Mouse (Mus musculus): ENCODE measurements around the gene Ccdc124.
"Not testable (repeated sequence)": the region's sequence is repeated elsewhere in the genome, so short reads cannot be mapped to it uniquely, and the experiment has no call there.

Ccdc124 gene

DNA sequence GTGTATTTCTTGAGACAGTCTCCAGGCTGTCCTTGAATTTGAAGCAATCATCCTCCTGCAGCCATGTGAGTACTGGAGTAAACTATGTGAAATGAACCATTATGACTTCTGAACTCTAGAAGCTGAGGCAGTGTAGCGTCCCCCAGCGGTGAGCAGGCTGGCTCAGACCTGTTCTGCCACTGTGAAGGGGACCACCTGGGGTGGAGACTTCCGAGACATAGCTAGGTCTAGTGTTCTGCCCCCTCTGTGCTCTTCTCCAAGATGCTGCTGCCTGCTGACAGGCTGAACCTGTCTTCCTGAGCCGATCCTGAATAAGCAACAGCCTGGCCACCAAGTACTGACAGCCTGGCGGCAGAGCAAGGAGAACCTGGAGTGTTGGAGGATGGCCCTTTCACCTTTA, 28.6 kb downstream of the Ccdc124 start:
- no peak for DNase-seq (ENCODE audit: low spot score)

DNA sequence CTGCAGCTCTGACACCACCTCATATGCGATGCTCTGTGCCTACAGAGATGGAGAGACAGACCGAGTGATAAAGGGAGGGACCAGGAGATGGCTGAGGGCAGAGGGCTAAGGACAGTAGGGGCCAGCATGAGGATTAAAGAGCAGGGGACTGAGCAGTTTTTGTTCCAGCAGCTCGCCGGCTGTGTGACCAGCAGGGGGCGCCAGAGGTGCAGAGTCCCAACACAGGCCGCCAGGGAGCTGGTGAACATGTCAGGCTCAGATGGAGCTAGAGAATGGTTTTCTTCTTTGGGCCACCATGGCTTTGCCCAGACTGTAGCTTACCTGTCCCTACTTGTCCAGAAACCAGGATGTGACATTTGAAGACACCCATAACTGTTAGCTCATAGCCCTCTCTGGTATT, 29.2 kb downstream of the Ccdc124 start:
- peak; percentile 89 for DNase-seq (ENCODE audit: low spot score)

DNA sequence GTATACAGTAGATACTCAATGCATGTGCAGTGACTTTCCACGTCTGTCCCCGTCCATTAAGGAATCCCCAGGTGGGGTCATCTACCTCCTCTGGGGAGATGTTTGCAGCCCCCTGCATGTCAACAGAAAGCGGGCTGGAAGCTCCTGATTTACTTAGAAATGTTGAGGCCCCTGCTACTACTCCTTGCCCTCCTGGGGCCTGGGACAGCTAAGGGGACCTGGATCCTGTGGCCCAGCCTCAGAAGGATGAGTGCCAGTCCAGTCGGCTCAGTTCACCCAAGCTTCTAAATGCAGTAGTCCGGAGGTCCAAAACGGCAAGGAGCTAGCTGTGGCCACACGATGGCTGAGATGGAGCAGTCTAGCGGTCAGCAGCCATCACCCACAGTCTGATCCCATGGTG, 29.8 kb downstream of the Ccdc124 start:
- DNase-seq (ENCODE audit: low spot score), result no peak

DNA sequence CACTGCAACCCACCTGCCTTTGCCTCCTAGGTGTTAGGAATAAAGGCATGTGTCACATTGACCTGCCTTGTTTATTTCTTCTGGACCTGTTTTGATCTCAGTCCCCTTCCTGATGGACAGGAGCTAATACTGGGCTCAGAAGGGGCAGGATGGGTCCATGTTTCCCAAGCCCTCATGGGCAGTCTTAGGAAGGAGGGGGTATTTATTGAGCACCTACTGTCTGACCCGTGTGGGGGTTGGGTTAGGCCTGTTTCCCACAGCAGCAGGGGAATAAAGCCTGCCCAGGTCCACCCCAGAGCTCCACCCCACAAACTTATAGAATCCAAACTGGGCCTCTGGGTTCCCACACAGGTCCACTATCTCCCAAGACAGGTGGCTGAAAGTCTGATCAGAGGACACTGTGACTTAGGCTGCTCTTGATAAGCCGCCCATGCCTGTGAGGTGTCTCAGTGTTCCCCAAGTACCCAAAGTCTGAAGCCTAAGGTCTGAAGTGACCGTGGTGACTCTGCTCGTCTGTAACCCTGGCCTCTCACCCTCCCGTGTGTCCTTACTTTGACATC, 30.4 kb downstream of the Ccdc124 start:
- peak; percentile 54 for DNase-seq (ENCODE audit: low spot score)

DNA sequence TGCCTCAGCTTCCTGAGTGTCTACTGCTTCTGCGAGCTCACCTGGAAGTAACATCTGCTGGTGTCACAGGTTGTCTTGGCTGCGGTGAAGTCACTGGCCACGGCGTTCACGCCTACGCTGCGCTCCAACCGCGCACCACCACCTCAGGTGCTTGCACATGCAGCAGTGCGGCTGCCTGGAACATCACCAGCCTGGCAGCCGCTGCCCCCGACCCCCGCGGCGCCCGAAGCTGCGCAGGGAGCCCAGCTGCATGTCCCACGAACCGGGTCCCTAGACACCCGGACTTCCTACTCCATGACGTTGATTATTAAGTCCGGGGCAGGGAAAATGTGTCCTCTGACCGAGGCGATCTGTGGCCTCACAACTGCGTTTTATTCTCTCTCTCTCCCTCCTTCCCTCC, 31.3 kb downstream of the Ccdc124 start:
- no peak for DNase-seq (ENCODE audit: low spot score)

DNA sequence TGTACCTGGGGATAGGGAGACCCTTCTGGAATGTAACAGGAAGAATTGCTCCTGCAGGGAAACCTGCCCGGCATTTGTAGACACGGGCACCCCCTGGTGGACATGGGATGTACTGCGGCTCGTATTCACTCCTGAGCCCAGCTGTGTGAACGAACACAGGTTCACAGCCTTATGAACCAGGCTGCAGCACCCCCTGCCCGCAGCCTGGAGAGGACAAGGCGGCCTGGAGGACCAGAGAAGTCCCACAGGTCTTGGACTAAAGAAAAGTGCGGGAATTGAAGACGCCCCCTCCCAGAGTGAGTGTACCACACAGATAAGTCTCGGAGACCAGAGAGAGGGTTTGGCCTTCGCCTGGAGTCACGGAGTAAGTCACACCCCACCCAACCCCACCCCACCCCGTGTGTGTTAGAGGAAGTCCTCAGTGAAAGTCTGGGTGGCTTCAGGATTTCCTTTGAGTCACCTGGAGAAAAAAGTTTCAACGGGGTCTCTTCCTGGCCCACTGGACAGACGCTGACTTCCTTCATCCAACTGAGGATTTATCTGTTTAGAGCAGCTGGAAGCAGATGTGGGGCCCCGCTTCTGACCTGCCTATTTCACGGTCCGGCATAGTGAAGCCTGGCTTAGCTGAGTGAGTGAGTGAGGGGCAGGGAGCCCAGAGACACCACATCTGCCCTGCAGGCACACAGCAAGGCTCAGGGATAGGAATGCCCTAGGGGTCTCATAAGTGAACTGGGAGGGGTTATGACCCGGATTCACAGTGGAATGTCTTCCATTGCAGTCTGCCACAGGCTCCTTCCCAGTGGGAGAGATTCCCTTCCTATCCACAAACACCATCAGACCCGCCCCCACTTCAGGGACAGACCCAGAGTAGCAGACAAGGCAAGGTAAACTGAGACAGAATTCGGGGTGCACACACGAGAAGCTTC, 32.3 kb downstream of the Ccdc124 start:
- peak; percentile 86 for DNase-seq (ENCODE audit: low spot score)

DNA sequence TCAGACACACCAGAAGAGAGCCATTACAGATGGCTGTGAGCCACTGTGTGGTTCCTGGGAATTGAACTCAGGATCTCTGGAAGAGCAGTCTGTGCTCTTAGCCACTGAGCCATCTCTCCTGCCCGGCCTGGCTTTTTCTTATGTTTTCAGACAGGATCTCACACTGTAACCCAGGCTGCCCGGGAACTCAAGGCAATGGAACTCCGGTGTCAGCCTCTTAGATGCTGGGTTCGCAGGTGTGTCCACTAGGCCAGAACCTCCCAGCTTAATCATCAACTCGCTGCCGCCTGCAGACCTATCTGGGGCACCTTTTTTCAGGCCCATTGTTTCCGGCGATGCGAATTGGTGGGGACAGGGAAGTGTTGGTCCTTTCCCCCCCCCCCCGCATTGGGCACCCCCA, 33.1 kb downstream of the Ccdc124 start:
- no peak for DNase-seq (ENCODE audit: low spot score)

DNA sequence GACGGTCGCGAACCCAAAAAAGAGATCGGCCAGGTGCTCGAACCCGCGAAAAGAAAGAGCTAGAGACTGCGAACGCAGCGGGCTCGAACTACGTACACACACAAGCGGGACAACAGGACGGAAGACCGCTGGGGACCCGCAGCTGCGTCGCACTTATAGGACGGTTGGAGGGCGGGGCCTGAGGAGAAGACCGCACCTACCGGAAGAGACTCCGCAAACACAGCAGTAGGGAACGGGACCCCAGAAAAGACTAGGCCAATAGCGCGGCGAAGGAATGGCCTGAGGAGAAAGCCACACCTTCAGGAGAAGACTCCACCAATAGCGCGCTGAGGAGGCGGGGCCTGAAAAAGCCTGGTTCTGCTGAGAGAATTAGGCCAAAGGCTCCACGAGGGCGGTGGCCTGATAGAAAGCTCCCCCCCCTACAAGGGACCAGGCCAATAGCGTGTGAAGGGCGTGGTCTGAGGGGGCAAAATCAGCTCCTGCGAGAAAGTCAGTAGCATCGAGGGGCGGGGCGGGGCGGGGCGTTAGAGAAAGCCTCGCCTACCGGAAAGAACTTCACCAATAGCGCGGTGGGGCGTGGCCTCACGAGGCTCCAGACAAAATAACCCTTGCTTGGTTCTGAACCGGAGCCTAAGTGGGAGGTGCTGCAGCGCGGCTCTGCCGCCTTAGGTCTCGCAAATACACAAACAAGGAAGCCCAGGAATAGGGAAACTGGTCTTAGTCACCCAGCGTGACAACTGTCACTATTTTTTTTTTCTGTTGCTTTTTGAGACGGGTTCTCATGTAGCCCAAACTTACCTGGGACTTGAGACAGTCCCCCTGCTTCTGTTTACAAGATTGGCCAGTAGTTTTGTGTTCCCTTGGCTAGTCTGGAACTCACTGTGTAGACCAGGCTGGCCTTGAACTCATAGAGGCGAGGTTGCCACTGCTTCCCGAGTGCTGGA, 34.1 kb downstream of the Ccdc124 start, which contains the start of gene Arrdc2:
TSS of gene Arrdc2 (minus strand) at position 313 of the 944 bp plus-strand sequence.
- peak; percentile 98 for DNase-seq (ENCODE audit: low spot score)

DNA sequence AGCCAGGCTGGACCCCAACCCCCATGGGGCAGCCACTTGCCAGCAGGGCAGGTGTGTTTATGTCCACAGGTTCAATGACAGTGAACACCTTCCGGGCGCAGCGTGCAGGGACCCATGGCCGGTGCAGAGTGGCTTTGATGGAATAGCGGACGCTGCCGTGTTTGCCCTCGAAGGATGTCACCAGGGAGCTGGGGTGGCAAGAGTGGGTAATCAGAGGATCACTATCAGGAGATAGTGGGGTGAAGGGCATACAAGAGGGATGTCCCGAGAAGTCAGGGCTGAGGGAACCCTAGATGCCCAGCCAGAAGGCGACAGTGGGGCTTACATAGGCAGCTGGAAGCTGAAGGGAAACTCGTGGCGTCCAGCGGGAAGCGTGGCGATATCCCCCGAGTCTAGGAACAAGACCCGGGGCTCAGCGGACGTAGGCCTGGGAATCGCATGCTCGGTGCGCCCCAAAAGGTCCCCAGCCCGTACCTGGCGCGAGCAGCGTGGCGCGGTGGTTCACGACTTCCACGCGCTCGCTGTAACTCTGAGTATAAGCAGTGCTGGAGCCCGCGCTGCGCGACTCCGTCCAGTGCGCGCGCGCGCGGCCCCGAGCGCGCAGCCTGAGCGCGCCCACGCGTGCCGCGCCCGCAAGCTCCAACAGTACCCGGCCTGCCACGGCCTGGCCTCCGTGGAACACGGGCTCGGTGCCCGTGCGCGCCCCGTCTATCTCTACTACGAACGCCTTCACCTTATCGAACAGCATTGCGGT, 34.9 kb downstream of the Ccdc124 start:
- no peak for DNase-seq (ENCODE audit: low spot score)

DNA sequence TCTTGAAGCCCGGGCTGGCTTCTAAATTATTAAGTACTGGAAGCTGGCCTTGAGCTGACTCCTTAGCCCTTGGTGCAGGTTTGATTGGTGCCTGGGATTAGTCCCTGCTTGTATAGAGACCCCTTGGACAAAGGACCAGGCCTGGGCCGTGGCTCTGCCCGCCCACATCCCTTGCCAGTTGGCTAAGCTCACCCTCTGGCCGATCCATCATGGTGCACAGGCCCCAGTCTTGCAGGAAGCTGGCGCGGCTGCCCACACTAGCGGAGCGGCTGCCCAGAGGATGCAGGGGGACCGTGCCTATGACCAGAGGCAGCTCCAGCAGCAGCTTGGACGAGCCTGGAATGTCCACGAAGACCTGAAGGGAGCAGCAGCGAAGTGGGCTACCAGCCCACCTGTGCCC, 37.1 kb downstream of the Ccdc124 start:
- DNase-seq (ENCODE audit: low spot score), result no peak

DNA sequence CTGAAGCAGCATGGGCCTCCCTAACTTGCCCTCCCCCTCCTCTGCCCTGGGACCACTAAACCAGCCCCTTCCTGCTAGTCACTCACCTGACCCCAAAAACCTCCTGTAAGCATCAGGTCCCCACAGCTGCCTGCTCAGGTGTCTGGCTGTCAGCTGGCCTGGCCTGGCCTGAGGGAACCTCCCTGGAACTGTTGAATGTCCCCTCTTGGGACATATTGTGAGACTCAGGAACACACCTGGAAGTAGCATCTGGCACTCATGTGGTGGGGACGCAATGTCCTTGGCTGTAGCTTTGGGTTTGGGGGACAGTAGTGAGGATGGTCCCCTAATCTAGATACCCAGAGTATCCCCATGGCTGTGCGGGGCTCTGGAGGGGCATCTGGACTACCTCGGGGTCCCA, 39.7 kb downstream of the Ccdc124 start:
- no peak for DNase-seq (ENCODE audit: low spot score)

DNA sequence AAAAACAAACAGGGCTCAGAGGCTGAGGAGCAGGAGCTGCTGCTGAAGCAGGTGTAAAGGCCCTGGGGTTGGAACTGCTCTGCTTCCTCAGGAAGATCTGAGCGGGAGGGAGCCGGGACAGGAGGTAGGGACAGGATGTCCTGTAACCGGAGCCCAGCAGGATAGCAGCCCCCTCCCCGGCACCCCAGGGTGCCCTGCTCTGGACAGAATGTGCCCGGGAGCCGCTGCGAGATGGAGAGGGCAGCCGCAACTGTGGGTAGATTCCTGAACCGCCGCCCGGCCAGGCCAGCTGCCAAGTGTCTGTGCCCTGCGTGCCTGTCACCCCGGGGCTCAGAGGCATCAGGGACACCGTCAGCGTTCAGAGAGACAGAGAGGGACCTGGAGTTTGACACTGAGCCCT, 40.2 kb downstream of the Ccdc124 start:
- DNase-seq (ENCODE audit: low spot score), result no peak

DNA sequence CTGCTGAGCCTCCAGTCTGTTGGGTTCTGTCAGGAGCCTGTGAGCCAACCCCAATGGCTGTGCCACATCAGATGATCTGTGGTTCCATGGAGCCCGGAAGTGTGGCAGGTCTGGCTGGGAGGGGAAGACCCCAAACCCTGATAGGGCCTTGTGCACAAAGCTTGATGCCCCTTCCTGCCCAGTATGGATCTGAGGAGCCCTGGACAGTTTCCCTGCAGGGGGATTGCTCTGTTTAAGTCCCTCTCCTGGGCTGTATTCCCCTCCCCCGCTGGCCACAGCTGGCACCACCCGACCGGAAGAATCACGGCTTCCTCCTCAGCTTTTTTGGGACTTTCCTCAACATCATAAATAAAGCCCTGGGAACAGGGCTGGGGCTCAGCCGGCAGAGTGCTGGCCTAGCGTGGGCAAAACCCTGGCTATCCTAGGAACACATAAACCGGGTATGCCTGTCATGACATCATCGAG, 40.7 kb downstream of the Ccdc124 start:
- DNase-seq (ENCODE audit: low spot score), result no peak

DNA sequence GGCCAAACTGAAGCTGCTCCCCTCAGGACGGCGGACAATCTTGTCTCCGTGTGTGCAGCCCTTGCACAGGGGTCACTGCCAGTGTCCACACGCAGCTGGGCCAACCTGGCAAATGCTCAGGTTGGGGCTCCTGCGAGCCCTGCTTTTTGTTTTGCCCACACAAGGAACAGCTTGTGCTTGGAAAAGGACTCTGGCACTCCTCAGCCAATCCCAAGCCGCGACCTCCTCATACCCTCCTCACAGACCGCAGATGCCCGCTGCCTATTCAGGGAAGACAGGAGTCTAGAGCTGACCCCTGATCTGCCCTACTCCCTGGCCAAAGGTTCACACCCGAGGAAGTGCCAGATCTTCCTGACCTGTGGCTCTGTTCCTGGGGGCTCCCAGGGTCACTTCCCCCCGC, 41.4 kb downstream of the Ccdc124 start:
- DNase-seq (ENCODE audit: low spot score), result no peak

DNA sequence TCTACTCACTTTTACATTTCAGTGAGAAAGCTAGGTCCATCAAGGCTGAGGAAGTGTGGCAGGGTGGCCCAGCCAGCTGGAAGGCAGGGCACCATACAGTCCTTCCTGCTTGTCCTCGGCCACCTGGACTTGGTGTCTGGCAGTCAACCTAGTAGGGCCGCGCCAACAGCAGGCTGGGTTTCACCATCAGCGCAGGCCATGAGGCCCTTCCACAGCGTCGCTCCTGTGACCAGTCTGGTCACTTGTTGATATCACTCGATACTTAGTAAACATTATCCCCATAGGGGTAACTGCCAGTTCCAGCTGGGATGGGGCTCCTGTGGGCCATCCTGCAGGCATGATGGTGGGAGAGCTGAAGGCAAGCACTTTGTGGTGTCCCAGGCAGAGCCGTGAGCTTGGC, 42.2 kb downstream of the Ccdc124 start:
- DNase-seq (ENCODE audit: low spot score), result no peak

DNA sequence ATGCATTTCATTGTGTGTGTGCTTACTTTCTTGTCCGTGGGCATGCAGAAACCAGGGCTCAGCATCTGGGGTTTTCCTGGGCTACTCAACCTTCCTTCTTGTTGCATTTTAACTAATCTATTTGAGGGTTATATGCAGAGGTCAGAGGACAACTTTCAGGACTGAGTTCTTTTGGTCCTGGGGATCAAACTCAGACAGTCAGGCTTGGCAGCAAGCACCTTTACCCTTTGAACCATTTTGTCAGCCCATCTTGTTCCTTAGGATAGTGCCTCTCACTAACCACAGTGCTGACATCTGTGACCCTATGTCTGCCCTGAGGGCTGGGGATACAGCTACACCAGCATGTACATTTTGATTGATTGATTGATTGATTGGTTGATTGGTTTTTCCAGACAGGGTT, 45.9 kb downstream of the Ccdc124 start:
- no peak for DNase-seq (ENCODE audit: low spot score)

DNA sequence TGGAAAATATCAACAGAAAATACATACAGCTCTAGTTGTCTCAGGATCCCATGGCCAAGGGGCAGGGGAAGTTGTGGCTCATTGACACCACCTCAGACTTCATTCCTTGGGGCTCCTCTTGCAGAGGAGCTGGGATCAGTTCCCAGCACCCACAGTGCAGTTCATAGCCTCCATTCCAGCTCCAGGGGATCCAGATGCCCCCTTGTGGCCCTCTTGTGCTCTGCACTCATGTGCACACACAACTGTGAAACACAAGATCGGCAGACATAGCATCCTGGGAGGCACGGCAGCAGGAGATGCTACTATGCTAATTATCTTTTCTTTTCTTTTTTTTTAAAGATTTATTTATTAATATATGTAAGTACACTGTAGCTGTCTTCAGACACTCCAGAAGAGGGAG, 46.7 kb downstream of the Ccdc124 start:
- no peak for DNase-seq (ENCODE audit: low spot score)

DNA sequence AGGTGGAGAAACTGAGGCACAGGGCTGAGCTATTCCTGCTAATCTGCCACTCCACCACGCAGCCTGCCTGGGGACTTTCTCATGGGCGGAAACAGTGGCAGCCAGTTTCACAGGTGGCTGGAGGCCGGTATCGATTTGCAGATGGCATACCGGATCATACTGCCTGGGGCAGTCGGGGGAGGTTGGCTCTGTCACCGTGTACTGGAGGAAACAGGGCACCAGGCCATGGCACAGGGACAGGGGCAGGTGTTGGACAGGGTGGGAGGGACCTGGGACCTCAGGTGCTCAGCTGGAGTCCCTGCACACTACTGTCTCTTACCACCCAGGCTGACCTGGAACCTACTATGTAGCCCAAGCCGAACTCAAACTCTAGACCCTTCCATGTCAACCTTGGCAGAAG, 47.9 kb downstream of the Ccdc124 start:
- DNase-seq (ENCODE audit: low spot score), result no peak

DNA sequence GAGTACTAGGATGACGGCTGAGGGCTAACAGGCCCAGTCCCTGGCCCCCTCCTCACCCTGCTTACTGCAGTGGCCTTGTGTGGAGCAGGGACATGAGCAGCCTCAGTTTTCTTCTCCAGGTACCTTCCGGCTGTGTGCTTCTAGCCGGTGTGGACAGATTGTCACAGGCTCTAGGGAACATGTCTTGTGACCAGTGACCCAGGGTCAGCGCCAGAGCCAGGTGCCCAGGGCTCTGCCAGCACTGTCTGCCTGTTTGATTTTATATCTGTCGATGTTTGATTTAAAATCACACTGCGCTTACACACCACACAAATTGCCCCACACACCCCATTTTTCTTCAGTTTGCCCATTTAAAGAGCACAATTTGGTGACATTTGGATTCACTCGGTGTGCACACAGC, 49.9 kb downstream of the Ccdc124 start:
- no peak for DNase-seq (ENCODE audit: low spot score)

DNA sequence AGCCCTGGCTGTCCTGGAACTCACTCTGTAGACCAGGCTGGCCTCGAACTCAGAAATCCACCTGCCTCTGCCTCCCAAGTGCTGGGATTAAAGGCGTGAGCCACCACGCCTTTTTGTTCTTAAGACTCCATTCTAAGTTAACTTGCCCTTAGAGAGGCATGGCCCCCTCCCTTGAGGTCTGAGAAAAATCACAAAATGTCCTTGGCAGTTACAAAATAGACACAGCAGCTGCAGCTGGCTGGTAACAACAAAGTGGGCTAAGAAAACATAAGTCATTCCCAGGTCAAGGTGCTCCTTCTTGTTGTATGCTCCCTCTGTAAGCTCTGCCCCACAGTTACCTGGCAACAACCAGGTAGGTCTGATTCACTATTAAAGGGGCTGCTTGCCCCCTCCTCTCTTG, 51.1 kb downstream of the Ccdc124 start:
- DNase-seq (ENCODE audit: low spot score), result not testable (repeated sequence)

DNA sequence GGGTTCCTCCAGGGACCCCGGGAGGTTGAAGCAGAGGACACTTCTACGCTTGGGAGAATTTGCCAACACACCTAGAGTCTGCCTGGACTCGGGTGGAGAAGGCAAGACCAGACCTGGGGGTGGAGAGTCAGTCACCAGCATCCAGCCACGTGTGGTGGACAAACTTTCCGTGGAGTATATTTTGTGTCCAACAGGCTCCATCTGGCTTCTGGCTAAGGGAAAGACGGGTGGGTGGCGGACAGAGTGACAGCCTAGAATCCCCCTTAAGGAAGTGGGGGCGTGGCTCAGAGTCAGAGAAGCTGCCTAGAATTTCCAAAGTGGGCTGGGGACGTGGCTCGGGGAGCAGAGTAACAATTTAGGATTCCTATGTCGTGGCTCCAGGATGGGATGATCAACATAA, 51.7 kb downstream of the Ccdc124 start:
- DNase-seq (ENCODE audit: low spot score), result no peak

Measured in spleen, adult 12 weeks (tissue).